Mouse (Mus musculus): Measurements from ENCODE around the gene Hist2h2be. TPM values are rescaled to one million over a fixed set of nuclear protein-coding genes. Genes with fewer than 3 reads are reported as not detected.
"Not testable (repeated sequence)": the region's sequence is repeated elsewhere in the genome, so short reads cannot be mapped to it uniquely, and the experiment has no call there.

The Hist2h2be gene
- polyA plus RNA-seq, 1 experiment from 2014 or later = 9.7 TPM

GRCm38 (mm10) chr3:96219661-96220130 is 1.2 kb upstream of the Hist2h2be start, which contains the start of the genes Bola1 and Hist2h2ab:
Bola1 (minus strand) TSS chr3:96219709.
Hist2h2ab (plus strand) TSS chr3:96219865.
- H3K4me1 ChIP-seq (ENCODE audit: control insufficient read depth, insufficient read depth, low read length) = peaks cover 22% of the 10 kb centered on the region
- peak within 1 kb of the TSS; percentile 57 for H3K9ac ChIP-seq (replicated peaks; ENCODE audit: low read depth, low read length)
- under 1% methylated on average over 37 of the region's 37 CpGs for WGBS
- peak within 1 kb of the TSS; percentile 90 for H3K4me2 ChIP-seq (replicated peaks; ENCODE audit: low read depth, low read length)
- H3K27me3 ChIP-seq (ENCODE audit: control insufficient read depth, insufficient read depth, low read length) = no peaks in the 10 kb centered on the region
- H3K9me3 ChIP-seq (ENCODE audit: control insufficient read depth, low read depth, low read length) = no peaks in the 10 kb centered on the region
- peak; percentile 86 for ATAC-seq (ENCODE audit: insufficient number of reproducible peaks, insufficient read depth, low FRiP score, low read depth)
- peak within 1 kb of the TSS; percentile 46 for H3K4me3 ChIP-seq (ENCODE audit: low read depth, low read length)
- no peaks in the 10 kb centered on the region for H3K36me3 ChIP-seq (ENCODE audit: control insufficient read depth, insufficient read depth, low read length)
- peak within 1 kb of the TSS; percentile 96 for H3K27ac ChIP-seq (ENCODE audit: low read length)

GRCm38 (mm10) chr3:96220131-96220764 is 671 bp upstream of the Hist2h2be start:
- not testable (repeated sequence) for H3K9me3 ChIP-seq (ENCODE audit: control insufficient read depth, low read depth, low read length)
- under 1% methylated on average over 27 of the region's 47 CpGs for WGBS

DNA sequence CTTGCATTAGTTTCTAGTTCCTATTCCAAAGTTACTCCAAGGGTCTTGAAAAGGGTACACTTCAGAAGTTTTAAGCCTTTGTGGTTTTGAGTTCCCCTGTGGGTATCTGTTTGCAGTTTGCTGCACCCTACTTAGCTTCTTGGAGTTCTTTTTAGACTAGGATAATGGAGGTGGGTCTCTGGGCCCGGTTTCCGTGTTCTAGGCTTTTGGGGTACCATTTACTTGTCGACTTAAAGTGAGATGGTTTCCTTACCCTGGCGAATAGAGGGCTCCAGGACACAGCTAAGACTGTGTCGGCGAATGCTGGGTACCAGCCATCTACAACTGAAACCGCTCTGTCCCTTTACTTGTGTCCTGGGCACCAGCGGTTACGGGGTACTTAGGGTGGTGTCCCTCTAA is 720 bp downstream of the Hist2h2be start:
- Histone ChIP-seq H3K9ac (replicated peaks; ENCODE audit: low read depth, low read length) (peak overlapping the region; percentile 48), H3K9me3 (ENCODE audit: control insufficient read depth, low read depth, low read length) (no peaks in the 10 kb centered on the region), H3K36me3 (ENCODE audit: control insufficient read depth, insufficient read depth, low read length) (no peaks in the 10 kb centered on the region), H3K4me1 (ENCODE audit: control insufficient read depth, insufficient read depth, low read length) (peaks cover 22% of the 10 kb centered on the region), H3K27me3 (ENCODE audit: control insufficient read depth, insufficient read depth, low read length) (no peaks in the 10 kb centered on the region), H3K27ac (ENCODE audit: low read length) (peak overlapping the region; percentile 96), H3K4me3 (ENCODE audit: low read depth, low read length) (peak overlapping the region; percentile 46), H3K4me2 (replicated peaks; ENCODE audit: low read depth, low read length) (peak overlapping the region; percentile 90)
- no peak for ATAC-seq (ENCODE audit: insufficient number of reproducible peaks, insufficient read depth, low FRiP score, low read depth)
- WGBS = 22% methylated on average over 9 of the region's 9 CpGs

More at GRCm38 (mm10) chr3:96220131-96220764, 671 bp upstream of the Hist2h2be start:
- peak overlapping the region; percentile 57 for H3K9ac ChIP-seq (replicated peaks; ENCODE audit: low read depth, low read length)
- H3K27ac ChIP-seq (ENCODE audit: low read length) = peak overlapping the region; percentile 96
- peak overlapping the region; percentile 46 for H3K4me3 ChIP-seq (ENCODE audit: low read depth, low read length)
- not testable (repeated sequence) for H3K27me3 ChIP-seq (ENCODE audit: control insufficient read depth, insufficient read depth, low read length); ATAC-seq (ENCODE audit: insufficient number of reproducible peaks, insufficient read depth, low FRiP score, low read depth); H3K36me3 ChIP-seq (ENCODE audit: control insufficient read depth, insufficient read depth, low read length)
- peak overlapping the region; percentile 90 for H3K4me2 ChIP-seq (replicated peaks; ENCODE audit: low read depth, low read length)
- peaks cover 22% of the 10 kb centered on the region for H3K4me1 ChIP-seq (ENCODE audit: control insufficient read depth, insufficient read depth, low read length)

GRCm38 (mm10) chr3:96222774-96223173 is 1.9 kb downstream of the Hist2h2be start:
- H3K9me3 ChIP-seq (ENCODE audit: control insufficient read depth, low read depth, low read length) = no peaks in the 10 kb centered on the region
- H3K4me3 ChIP-seq (ENCODE audit: low read depth, low read length) = no peak overlapping the region
- peaks cover 22% of the 10 kb centered on the region for H3K4me1 ChIP-seq (ENCODE audit: control insufficient read depth, insufficient read depth, low read length)
- ATAC-seq (ENCODE audit: insufficient number of reproducible peaks, insufficient read depth, low FRiP score, low read depth) = no peak
- WGBS = 90% methylated on average over 4 of the region's 4 CpGs
- H3K36me3 ChIP-seq (ENCODE audit: control insufficient read depth, insufficient read depth, low read length) = no peaks in the 10 kb centered on the region
- peak overlapping the region; percentile 90; the same call in 1 of the 2 replicates for H3K4me2 ChIP-seq (replicated peaks; ENCODE audit: low read depth, low read length)
- no peak overlapping the region for H3K27ac ChIP-seq (ENCODE audit: low read length)
- H3K27me3 ChIP-seq (ENCODE audit: control insufficient read depth, insufficient read depth, low read length) = no peaks in the 10 kb centered on the region
- no peak overlapping the region for H3K9ac ChIP-seq (replicated peaks; ENCODE audit: low read depth, low read length)

GRCm38 (mm10) chr3:96225421-96225820 is 4.5 kb downstream of the Hist2h2be start:
- Histone ChIP-seq H3K36me3 (ENCODE audit: control insufficient read depth, insufficient read depth, low read length) (no peaks in the 10 kb centered on the region), H3K27me3 (ENCODE audit: control insufficient read depth, insufficient read depth, low read length) (no peaks in the 10 kb centered on the region), H3K9ac (replicated peaks; ENCODE audit: low read depth, low read length) (no peak overlapping the region), H3K9me3 (ENCODE audit: control insufficient read depth, low read depth, low read length) (no peaks in the 10 kb centered on the region), H3K27ac (ENCODE audit: low read length) (no peak overlapping the region), H3K4me2 (replicated peaks; ENCODE audit: low read depth, low read length) (no peak overlapping the region), H3K4me1 (ENCODE audit: control insufficient read depth, insufficient read depth, low read length) (peaks cover 14% of the 10 kb centered on the region), H3K4me3 (ENCODE audit: low read depth, low read length) (no peak overlapping the region)
- no peak for ATAC-seq (ENCODE audit: insufficient number of reproducible peaks, insufficient read depth, low FRiP score, low read depth)
- WGBS = 62% methylated on average over 2 of the region's 2 CpGs

GRCm38 (mm10) chr3:96226695-96227648 is 6.1 kb downstream of the Hist2h2be start:
- no peaks in the 10 kb centered on the region for H3K9me3 ChIP-seq (ENCODE audit: control insufficient read depth, low read depth, low read length)
- H3K27ac ChIP-seq (ENCODE audit: low read length) = no peak overlapping the region
- H3K4me1 ChIP-seq (ENCODE audit: control insufficient read depth, insufficient read depth, low read length) = peaks cover 10% of the 10 kb centered on the region
- H3K4me3 ChIP-seq (ENCODE audit: low read depth, low read length) = no peak overlapping the region
- 50% methylated on average over 8 of the region's 8 CpGs for WGBS
- no peak overlapping the region for H3K9ac ChIP-seq (replicated peaks; ENCODE audit: low read depth, low read length)
- no peak overlapping the region for H3K4me2 ChIP-seq (replicated peaks; ENCODE audit: low read depth, low read length)
- H3K36me3 ChIP-seq (ENCODE audit: control insufficient read depth, insufficient read depth, low read length) = no peaks in the 10 kb centered on the region
- ATAC-seq (ENCODE audit: insufficient number of reproducible peaks, insufficient read depth, low FRiP score, low read depth) = no peak
- H3K27me3 ChIP-seq (ENCODE audit: control insufficient read depth, insufficient read depth, low read length) = no peaks in the 10 kb centered on the region

- Histone ChIP-seq H3K9ac (replicated peaks; ENCODE audit: low read depth, low read length) (no peak overlapping the region), H3K9me3 (ENCODE audit: control insufficient read depth, low read depth, low read length) (no peaks in the 10 kb centered on the region), H3K4me3 (ENCODE audit: low read depth, low read length) (no peak overlapping the region), H3K27me3 (ENCODE audit: control insufficient read depth, insufficient read depth, low read length) (no peaks in the 10 kb centered on the region), H3K4me2 (replicated peaks; ENCODE audit: low read depth, low read length) (no peak overlapping the region), H3K27ac (ENCODE audit: low read length) (no peak overlapping the region), H3K36me3 (ENCODE audit: control insufficient read depth, insufficient read depth, low read length) (no peaks in the 10 kb centered on the region), H3K4me1 (ENCODE audit: control insufficient read depth, insufficient read depth, low read length) (no peaks in the 10 kb centered on the region; the same call in 1 of the 2 replicates)
- WGBS = 62% methylated on average over 2 of the region's 2 CpGs
- no peak for ATAC-seq (ENCODE audit: insufficient number of reproducible peaks, insufficient read depth, low FRiP score, low read depth)
Measured at GRCm38 (mm10) chr3:96228828-96229227, 7.9 kb downstream of the Hist2h2be start.

- Histone ChIP-seq H3K9me3 (ENCODE audit: control insufficient read depth, low read depth, low read length) (no peaks in the 10 kb centered on the region), H3K4me1 (ENCODE audit: control insufficient read depth, insufficient read depth, low read length) (no peaks in the 10 kb centered on the region), H3K36me3 (ENCODE audit: control insufficient read depth, insufficient read depth, low read length) (no peaks in the 10 kb centered on the region), H3K27ac (ENCODE audit: low read length) (no peak overlapping the region), H3K9ac (replicated peaks; ENCODE audit: low read depth, low read length) (no peak overlapping the region), H3K4me2 (replicated peaks; ENCODE audit: low read depth, low read length) (no peak overlapping the region), H3K27me3 (ENCODE audit: control insufficient read depth, insufficient read depth, low read length) (no peaks in the 10 kb centered on the region), H3K4me3 (ENCODE audit: low read depth, low read length) (no peak overlapping the region)
- no peak for ATAC-seq (ENCODE audit: insufficient number of reproducible peaks, insufficient read depth, low FRiP score, low read depth)
- 78% methylated on average over 2 of the region's 2 CpGs for WGBS
Measured at GRCm38 (mm10) chr3:96230404-96230803, 9.5 kb downstream of the Hist2h2be start.
